Mouse (Mus musculus) heart, postnatal 0 days (tissue): ENCODE data around the gene Phox2a. TPM values are rescaled to one million over a fixed set of nuclear protein-coding genes. Genes with fewer than 3 reads are reported as not detected.

Experiments
- ATAC-seq: fragments of 200-750 bp; cut with Nextera tagmentation; 2 replicates; pipeline ENCODE4 v1.8.0; 2017; ENCODE audit warnings: low read depth, moderate number of reproducible peaks, moderate library complexity; ENCODE audit not compliant: insufficient read depth
- DNase-seq: peaks from one replicate; pipeline ENCODE4 v3.0.0-alpha.2; 2016; ENCODE audit warnings: low spot score
- H3K27ac ChIP-seq: fragments of 300-500 bp; sonication (generic); 2 replicates; pipeline ENCODE4 v1.5.1; 2014; ENCODE audit warnings: low read depth, mild to moderate bottlenecking
- H3K27me3 ChIP-seq: fragments of 300-500 bp; sonication (generic); 2 replicates; pipeline ENCODE4 v1.6.1; 2014; ENCODE audit warnings: low read length, mixed read lengths; ENCODE audit not compliant: control insufficient read depth, insufficient read depth
- H3K36me3 ChIP-seq: fragments of 300-500 bp; sonication (generic); replicated peaks from 2 replicates; pipeline ENCODE4 v1.6.1; 2014; ENCODE audit warnings: low read length, mixed read lengths; ENCODE audit not compliant: control insufficient read depth, insufficient read depth
- H3K4me1 ChIP-seq: fragments of 300-500 bp; sonication (generic); 2 replicates; pipeline ENCODE4 v1.6.1; 2014; ENCODE audit warnings: antibody characterized with exemption; ENCODE audit not compliant: control insufficient read depth, insufficient read depth
- H3K4me2 ChIP-seq: fragments of 300-500 bp; sonication (generic); 2 replicates; pipeline ENCODE4 v1.6.1; 2014; ENCODE audit warnings: low read depth, mild to moderate bottlenecking, low read length, moderate library complexity
- H3K4me3 ChIP-seq: fragments of 300-500 bp; sonication (generic); 2 replicates; pipeline ENCODE4 v1.5.1; 2014; ENCODE audit warnings: low read depth, low read length
- H3K9ac ChIP-seq: fragments of 300-500 bp; sonication (generic); replicated peaks from 2 replicates; pipeline ENCODE4 v1.6.1; 2014; ENCODE audit warnings: low read depth, low read length, mixed read lengths
- H3K9me3 ChIP-seq: fragments of 300-500 bp; sonication (generic); replicated peaks from 2 replicates; pipeline ENCODE4 v1.6.1; 2016; ENCODE audit warnings: low read length; ENCODE audit not compliant: control insufficient read depth
- CTCF ChIP-seq: IDR thresholded peaks from 2 replicates; pipeline ENCODE4 v1.5.1; 2016; ENCODE audit warnings: antibody characterized with exemption, control low read depth, low read depth
- EP300 ChIP-seq: IDR thresholded peaks from 2 replicates; pipeline ENCODE4 v1.6.1; 2016; ENCODE audit warnings: antibody characterized with exemption, low read depth
- WGBS: fragments of 180-500 bp; shearing (Covaris S2); extraction: QIAGEN DNeasy Blood & Tissue Kit; methylation state at CpG from one replicate; pipeline ENCODE4 v1.1.7; 2014; 5-methylcytosine and 5-hydroxymethylcytosine counted together
- polyA plus RNA-seq: library from polyadenylated mRNA; unstranded; fragments of >200 nt; fragmentation: Nextera tagmentation; extraction: Ambion mirVana; gene quantifications from 2 replicates; pipeline ENCODE4 v1.2.1, GENCODE M21; 2015
- total RNA-seq: library from RNA; depleted of rRNA; stranded (reverse); fragments of >200 nt; gene quantifications from 2 replicates; pipeline ENCODE4 v1.2.3, GENCODE M21; 2014; ENCODE audit warnings: low replicate concordance; rRNA removed

Phox2a gene
- total and polyA plus RNA-seq, 2 experiments from 2014 or later, result 0.07 TPM; not detected in 1

- H3K36me3 ChIP-seq, result no peaks in the 10 kb centered on the region
- H3K9me3 ChIP-seq, result no peaks in the 10 kb centered on the region
- no peaks in the 10 kb centered on the region for H3K27me3 ChIP-seq
- WGBS, result 49% methylated on average over 13 of the region's 13 CpGs
- ATAC-seq (no peak), DNase-seq (no peak)
- H3K4me1 ChIP-seq, result 0 out of 2 replicates have a peak, but pooled peaks cover 14% of the 10 kb centered on the region
- no peak overlapping the region for H3K4me2 ChIP-seq
- no peak overlapping the region for H3K4me3 ChIP-seq
- H3K9ac ChIP-seq, result no peak overlapping the region
- 0 out of 2 replicates have a peak overlapping the region, but pooled peaks have one; percentile 6 for H3K27ac ChIP-seq
- no peak for TF ChIP-seq CTCF
- no peak for TF ChIP-seq EP300
Measured at GRCm38 (mm10) chr7:101868241-101869162, 50.4 kb downstream of the Phox2a start.

GRCm38 (mm10) chr7:101869163-101869500 is 51.0 kb downstream of the Phox2a start:
- H3K4me3 ChIP-seq, result no peak overlapping the region
- DNase-seq (no peak), ATAC-seq (no peak)
- no peak for TF ChIP-seq CTCF
- TF ChIP-seq EP300, result no peak
- H3K9ac ChIP-seq, result no peak overlapping the region
- 0 out of 2 replicates have a peak, but pooled peaks cover 14% of the 10 kb centered on the region for H3K4me1 ChIP-seq
- no peaks in the 10 kb centered on the region for H3K36me3 ChIP-seq
- no peak overlapping the region for H3K27ac ChIP-seq
- H3K4me2 ChIP-seq, result no peak overlapping the region
- no peaks in the 10 kb centered on the region for H3K27me3 ChIP-seq
- WGBS, result 77% methylated on average over 7 of the region's 7 CpGs
- no peaks in the 10 kb centered on the region for H3K9me3 ChIP-seq

- Histone ChIP-seq H3K27me3 (no peaks in the 10 kb centered on the region), H3K27ac (peak within 1 kb of the TSS; percentile 41), H3K36me3 (no peaks in the 10 kb centered on the region), H3K4me3 (no peak within 1 kb of the TSS), H3K9ac (no peak within 1 kb of the TSS), H3K9me3 (no peaks in the 10 kb centered on the region), H3K4me1 (0 out of 2 replicates have a peak, but pooled peaks cover 14% of the 10 kb centered on the region), H3K4me2 (no peak within 1 kb of the TSS)
- TF ChIP-seq CTCF (no peak), EP300 (no peak)
- WGBS, result 76% methylated on average over 2 of the region's 2 CpGs
- no peak for DNase-seq
- ATAC-seq, result no peak
Measured at GRCm38 (mm10) chr7:101870629-101871028, 52.5 kb downstream of the Phox2a start, which contains the start of gene Folr1. Gene Folr1 (minus strand): TSS chr7:101870788.

- no peak for DNase-seq
- H3K9me3 ChIP-seq, result no peaks in the 10 kb centered on the region
- H3K27me3 ChIP-seq, result no peaks in the 10 kb centered on the region
- H3K4me3 ChIP-seq, result no peak overlapping the region
- H3K36me3 ChIP-seq, result no peaks in the 10 kb centered on the region
- peak overlapping the region; percentile 41 for H3K27ac ChIP-seq
- H3K4me1 ChIP-seq, result 0 out of 2 replicates have a peak, but pooled peaks cover 14% of the 10 kb centered on the region
- WGBS, result 27% methylated on average over 3 of the region's 3 CpGs
- TF ChIP-seq EP300, result 0 out of 2 replicates have a peak, but pooled peaks have one; percentile 26
- TF ChIP-seq CTCF, result no peak; the same call in 1 of the 2 replicates
- no peak overlapping the region for H3K9ac ChIP-seq
- ATAC-seq, result no peak
- no peak overlapping the region for H3K4me2 ChIP-seq
Measured at GRCm38 (mm10) chr7:101871296-101871695, 53.2 kb downstream of the Phox2a start.

Other genes starting within 250 kb of the Phox2a start
- not detected in 2 replicates for gene Art2b, start 232.7 kb upstream of the Phox2a start, total RNA-seq
- gene Art2b, start 232.7 kb upstream of the Phox2a start, polyA plus RNA-seq, result not detected in 2 replicates
- 42.2 and 84.6 TPM in 2 replicates for gene Clpb, start 154.7 kb upstream of the Phox2a start, total RNA-seq
- gene Clpb, start 154.7 kb upstream of the Phox2a start, polyA plus RNA-seq, result 47.2 and 47.7 TPM in 2 replicates
- 98.2 and 98.3 TPM in 2 replicates for gene Inppl1, start 19.9 kb downstream of the Phox2a start, total RNA-seq
- gene Inppl1, start 19.9 kb downstream of the Phox2a start, polyA plus RNA-seq, result 45.0 and 47.5 TPM in 2 replicates
- gene Folr2, start 38.9 kb downstream of the Phox2a start, total RNA-seq, result 0.77 and 2.6 TPM in 2 replicates
- 0.86 and 1.0 TPM in 2 replicates for gene Folr2, start 38.9 kb downstream of the Phox2a start, polyA plus RNA-seq
- gene Anapc15, start 45.4 kb downstream of the Phox2a start, total RNA-seq, result 45.1 and 51.8 TPM in 2 replicates
- gene Anapc15, start 45.4 kb downstream of the Phox2a start, polyA plus RNA-seq, result 37.7 and 38.7 TPM in 2 replicates
- gene Folr1, start 52.5 kb downstream of the Phox2a start, total RNA-seq, result 1.3 and 81.7 TPM in 2 replicates
- 2.9 and 3.3 TPM in 2 replicates for gene Folr1, start 52.5 kb downstream of the Phox2a start, polyA plus RNA-seq
- 126 and 174 TPM in 2 replicates for gene Lamtor1, start 87.6 kb downstream of the Phox2a start, total RNA-seq
- gene Lamtor1, start 87.6 kb downstream of the Phox2a start, polyA plus RNA-seq, result 149 and 159 TPM in 2 replicates
- gene Tomt, start 88.0 kb downstream of the Phox2a start, total RNA-seq, result not detected in 2 replicates
- 0.08 and 0.12 TPM in 2 replicates for gene Tomt, start 88.0 kb downstream of the Phox2a start, polyA plus RNA-seq
- 0.19 and 3.1 TPM in 2 replicates for gene Lrrc51, start 115.6 kb downstream of the Phox2a start, total RNA-seq
- 3.0 and 3.9 TPM in 2 replicates for gene Lrrc51, start 115.6 kb downstream of the Phox2a start, polyA plus RNA-seq
- 75.3 and 77.0 TPM in 2 replicates for gene Numa1, start 115.8 kb downstream of the Phox2a start, total RNA-seq
- 23.3 and 23.4 TPM in 2 replicates for gene Numa1, start 115.8 kb downstream of the Phox2a start, polyA plus RNA-seq
- gene Il18bp, start 200.4 kb downstream of the Phox2a start, total RNA-seq, result 0.76 and 4.6 TPM in 2 replicates
- gene Il18bp, start 200.4 kb downstream of the Phox2a start, polyA plus RNA-seq, result 2.3 and 2.4 TPM in 2 replicates
- gene Rnf121, start 247.2 kb downstream of the Phox2a start, total RNA-seq, result 7.7 and 18.2 TPM in 2 replicates
- gene Rnf121, start 247.2 kb downstream of the Phox2a start, polyA plus RNA-seq, result 10.7 and 12.7 TPM in 2 replicates
- gene Xndc1, start 247.2 kb downstream of the Phox2a start, total RNA-seq, result 13.1 and 13.8 TPM in 2 replicates
- 7.7 and 7.8 TPM in 2 replicates for gene Xndc1, start 247.2 kb downstream of the Phox2a start, polyA plus RNA-seq
- gene Xntrpc, start 247.4 kb downstream of the Phox2a start, total RNA-seq, result not detected in 2 replicates
- gene Xntrpc, start 247.4 kb downstream of the Phox2a start, polyA plus RNA-seq, result 0.25 and 0.31 TPM in 2 replicates